Mouse (Mus musculus) heart, adult 2 months (tissue): ENCODE measurements around the gene Cgas.

Source experiments
- CTCF ChIP-seq: fragments of 200-600 bp; IDR thresholded peaks from 2 replicates; pipeline ENCODE4 v1.8.1; 2022; ENCODE audit warnings: antibody characterized with exemption, mild to moderate bottlenecking, moderate library complexity
- EP300 ChIP-seq: fragments of 200-500 bp; IDR thresholded peaks from 2 replicates; pipeline ENCODE4 v1.6.1; 2011; ENCODE audit warnings: low read depth, low read length, control low read depth; ENCODE audit not compliant: insufficient read depth
- POLR2A ChIP-seq: fragments of 200-500 bp; IDR thresholded peaks from 2 replicates; pipeline ENCODE4 v1.6.1; 2011; ENCODE audit warnings: mild to moderate bottlenecking, low read depth, low read length, control low read depth; ENCODE audit not compliant: insufficient read depth

- TF ChIP-seq EP300 (no peak), CTCF (no peak), POLR2A (no peak)
Observed at GRCm38 (mm10) chr9:78429551-78429950, 13.5 kb downstream of the Cgas start.
